Mouse (Mus musculus): ENCODE results near the gene Zbtb37. TPM values are rescaled to one million over a fixed set of nuclear protein-coding genes. Genes with fewer than 3 reads are reported as not detected.
A peak's percentile ranks its signal among the peaks of the same experiment; 100 is the strongest.

Zbtb37 gene
- total and polyA plus RNA-seq, 2 experiments = 0.33 to 4.4 TPM

GRCm38 (mm10) chr1:160981337-160981736, 53.3 kb downstream of the Zbtb37 start:
- Histone ChIP-seq H3K27ac (replicated peaks; ENCODE audit: insufficient read depth, low read depth, low read length) (peak overlapping the region; percentile 96), H3K79me2 (ENCODE audit: control insufficient read depth, insufficient read depth, low read length) (peaks cover 6% of the 10 kb centered on the region; the same call in 1 of the 2 replicates), H3K36me3 (ENCODE audit: control insufficient read depth, insufficient read depth, low read length) (no peaks in the 10 kb centered on the region), H3K27me3 (ENCODE audit: control insufficient read depth, insufficient read depth, low read length) (no peaks in the 10 kb centered on the region), H3K4me1 (ENCODE audit: control insufficient read depth, insufficient read depth, low read length) (peaks cover 40% of the 10 kb centered on the region), H3K4me3 (ENCODE audit: insufficient read depth, low read depth, low read length) (no peak overlapping the region), H3K9ac (ENCODE audit: low read depth, low read length) (peak overlapping the region; percentile 63)
- no peak for TF ChIP-seq CTCF (IDR thresholded peaks at IDR 0.05; ENCODE audit: low read depth, low read length)
- TF ChIP-seq POLR2A (IDR thresholded peaks at IDR 0.05; ENCODE audit: extremely low read depth, insufficient read depth, low read length) = no peak
- peak; percentile 56 for DNase-seq (ENCODE audit: extremely low read depth, low read depth, low spot score)
- WGBS = 36% methylated on average over 4 of the region's 4 CpGs

GRCm38 (mm10) chr1:160980537-160981234, 54.0 kb downstream of the Zbtb37 start:
- peak; percentile 96 for DNase-seq (ENCODE audit: extremely low read depth, low read depth, low spot score)
- peaks cover 34% of the 10 kb centered on the region for H3K4me1 ChIP-seq (ENCODE audit: control insufficient read depth, insufficient read depth, low read length)
- peaks cover 6% of the 10 kb centered on the region; the same call in 1 of the 2 replicates for H3K79me2 ChIP-seq (ENCODE audit: control insufficient read depth, insufficient read depth, low read length)
- peak overlapping the region; percentile 73 for H3K9ac ChIP-seq (ENCODE audit: low read depth, low read length)
- H3K36me3 ChIP-seq (ENCODE audit: control insufficient read depth, insufficient read depth, low read length) = no peaks in the 10 kb centered on the region
- peak overlapping the region; percentile 49 for H3K4me3 ChIP-seq (ENCODE audit: insufficient read depth, low read depth, low read length)
- TF ChIP-seq POLR2A (IDR thresholded peaks at IDR 0.05; ENCODE audit: extremely low read depth, insufficient read depth, low read length) (no peak), CTCF (IDR thresholded peaks at IDR 0.05; ENCODE audit: low read depth, low read length) (no peak)
- H3K27me3 ChIP-seq (ENCODE audit: control insufficient read depth, insufficient read depth, low read length) = no peaks in the 10 kb centered on the region
- 17% methylated on average over 8 of the region's 8 CpGs for WGBS
- H3K27ac ChIP-seq (replicated peaks; ENCODE audit: insufficient read depth, low read depth, low read length) = peak overlapping the region; percentile 100

- Histone ChIP-seq H3K79me2 (ENCODE audit: control insufficient read depth, insufficient read depth, low read length) (peaks cover 6% of the 10 kb centered on the region; the same call in 1 of the 2 replicates), H3K27ac (replicated peaks; ENCODE audit: insufficient read depth, low read depth, low read length) (peak overlapping the region; percentile 100), H3K4me1 (ENCODE audit: control insufficient read depth, insufficient read depth, low read length) (peaks cover 29% of the 10 kb centered on the region), H3K4me3 (ENCODE audit: insufficient read depth, low read depth, low read length) (peak overlapping the region; percentile 55), H3K27me3 (ENCODE audit: control insufficient read depth, insufficient read depth, low read length) (no peaks in the 10 kb centered on the region), H3K36me3 (ENCODE audit: control insufficient read depth, insufficient read depth, low read length) (no peaks in the 10 kb centered on the region; the same call in 1 of the 2 replicates), H3K9ac (ENCODE audit: low read depth, low read length) (peak overlapping the region; percentile 73)
- TF ChIP-seq CTCF (IDR thresholded peaks at IDR 0.05; ENCODE audit: low read depth, low read length) = no peak
- no peak for TF ChIP-seq POLR2A (IDR thresholded peaks at IDR 0.05; ENCODE audit: extremely low read depth, insufficient read depth, low read length)
- DNase-seq (ENCODE audit: extremely low read depth, low read depth, low spot score) = peak; percentile 91
- 11% methylated on average over 5 of the region's 5 CpGs for WGBS
These were observed 54.6 kb downstream of the Zbtb37 start for GRCm38 (mm10) chr1:160980021-160980420.

GRCm38 (mm10) chr1:160978071-160978735, 56.4 kb downstream of the Zbtb37 start, which contains the start of gene Serpinc1:
Gene Serpinc1 (plus strand): TSS chr1:160978585.
- 18% methylated on average over 4 of the region's 4 CpGs for WGBS
- peaks cover 20% of the 10 kb centered on the region for H3K4me1 ChIP-seq (ENCODE audit: control insufficient read depth, insufficient read depth, low read length)
- peak within 1 kb of the TSS; percentile 56 for H3K4me3 ChIP-seq (ENCODE audit: insufficient read depth, low read depth, low read length)
- peaks cover 4% of the 10 kb centered on the region; the same call in 1 of the 2 replicates for H3K36me3 ChIP-seq (ENCODE audit: control insufficient read depth, insufficient read depth, low read length)
- peak; percentile 96 for DNase-seq (ENCODE audit: extremely low read depth, low read depth, low spot score)
- peak within 1 kb of the TSS; percentile 100 for H3K27ac ChIP-seq (replicated peaks; ENCODE audit: insufficient read depth, low read depth, low read length)
- H3K27me3 ChIP-seq (ENCODE audit: control insufficient read depth, insufficient read depth, low read length) = no peaks in the 10 kb centered on the region
- H3K79me2 ChIP-seq (ENCODE audit: control insufficient read depth, insufficient read depth, low read length) = peaks cover 3% of the 10 kb centered on the region; the same call in 1 of the 2 replicates
- TF ChIP-seq POLR2A (IDR thresholded peaks at IDR 0.05; ENCODE audit: extremely low read depth, insufficient read depth, low read length) = no peak
- TF ChIP-seq CTCF (IDR thresholded peaks at IDR 0.05; ENCODE audit: low read depth, low read length) = no peak
- H3K9ac ChIP-seq (ENCODE audit: low read depth, low read length) = peak within 1 kb of the TSS; percentile 73

- 26% methylated on average over 5 of the region's 5 CpGs for WGBS
- Histone ChIP-seq H3K36me3 (ENCODE audit: control insufficient read depth, insufficient read depth, low read length) (peaks cover 52% of the 10 kb centered on the region), H3K4me1 (ENCODE audit: control insufficient read depth, insufficient read depth, low read length) (no peaks in the 10 kb centered on the region; the same call in 1 of the 2 replicates)
These were observed 66.0 kb downstream of the Zbtb37 start for GRCm38 (mm10) chr1:160968643-160969042.

More at GRCm38 (mm10) chr1:160968643-160969042, 66.0 kb downstream of the Zbtb37 start:
- Histone ChIP-seq H3K79me2 (ENCODE audit: control insufficient read depth, insufficient read depth, low read length) (no peaks in the 10 kb centered on the region), H3K9ac (ENCODE audit: low read depth, low read length) (no peak overlapping the region), H3K27ac (replicated peaks; ENCODE audit: insufficient read depth, low read depth, low read length) (no peak overlapping the region), H3K27me3 (ENCODE audit: control insufficient read depth, insufficient read depth, low read length) (no peaks in the 10 kb centered on the region), H3K4me3 (ENCODE audit: insufficient read depth, low read depth, low read length) (no peak overlapping the region)
- TF ChIP-seq CTCF (IDR thresholded peaks at IDR 0.05; ENCODE audit: low read depth, low read length) = no peak
- no peak for TF ChIP-seq POLR2A (IDR thresholded peaks at IDR 0.05; ENCODE audit: extremely low read depth, insufficient read depth, low read length)
- peak; percentile 26 for DNase-seq (ENCODE audit: extremely low read depth, low read depth, low spot score)
